Mouse (Mus musculus) ovary, postnatal 10 days (tissue): Measurements from ENCODE around the gene Ubqln5.

Source experiments
- DNase-seq: peaks from one replicate; pipeline ENCODE4 v3.0.0; 2022; ENCODE audit warnings: low spot score

Gene Ubqln5

DNA sequence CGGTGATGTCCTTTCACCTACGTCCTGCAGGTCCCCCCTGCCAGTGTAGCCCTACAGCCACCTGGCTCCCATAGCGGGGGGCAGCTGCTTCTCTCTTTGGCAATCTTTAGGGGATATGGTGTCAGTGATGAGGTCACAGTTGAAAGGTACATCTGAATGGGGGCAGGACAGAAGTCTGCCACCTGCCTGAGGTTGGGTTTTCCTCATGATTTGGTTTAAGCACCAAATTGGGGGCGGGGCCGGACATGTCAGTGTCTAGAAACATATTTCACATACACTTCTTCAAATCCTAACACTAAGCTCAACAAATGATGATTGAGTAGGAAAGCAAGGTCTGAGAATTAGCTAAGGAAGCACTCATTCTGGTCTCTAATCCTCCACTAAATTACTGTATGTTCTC is at the start of gene Ubqln5:
Ubqln5 (minus strand) TSS at position 101 of the 400 bp plus-strand sequence.
- no peak for DNase-seq

DNA sequence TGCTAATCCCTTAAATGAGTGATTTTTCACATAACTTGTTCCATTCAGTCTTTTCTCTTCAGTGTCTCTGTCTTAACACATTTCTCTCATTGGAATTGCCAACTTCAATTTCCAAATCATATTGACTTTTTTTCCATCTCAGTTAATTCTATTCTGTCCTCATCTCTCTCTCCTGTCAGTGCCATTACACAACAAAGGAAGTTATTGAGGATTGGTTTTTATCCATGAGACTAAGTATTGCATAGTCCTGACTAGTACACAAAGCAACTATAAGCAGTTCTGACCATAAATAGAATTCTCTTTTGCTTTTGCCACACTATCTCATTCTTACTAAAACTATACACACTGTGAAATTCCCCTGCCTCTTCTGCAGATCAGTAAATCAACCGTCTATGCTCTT is 49.4 kb upstream of the Ubqln5 start:
- DNase-seq, result no peak

DNA sequence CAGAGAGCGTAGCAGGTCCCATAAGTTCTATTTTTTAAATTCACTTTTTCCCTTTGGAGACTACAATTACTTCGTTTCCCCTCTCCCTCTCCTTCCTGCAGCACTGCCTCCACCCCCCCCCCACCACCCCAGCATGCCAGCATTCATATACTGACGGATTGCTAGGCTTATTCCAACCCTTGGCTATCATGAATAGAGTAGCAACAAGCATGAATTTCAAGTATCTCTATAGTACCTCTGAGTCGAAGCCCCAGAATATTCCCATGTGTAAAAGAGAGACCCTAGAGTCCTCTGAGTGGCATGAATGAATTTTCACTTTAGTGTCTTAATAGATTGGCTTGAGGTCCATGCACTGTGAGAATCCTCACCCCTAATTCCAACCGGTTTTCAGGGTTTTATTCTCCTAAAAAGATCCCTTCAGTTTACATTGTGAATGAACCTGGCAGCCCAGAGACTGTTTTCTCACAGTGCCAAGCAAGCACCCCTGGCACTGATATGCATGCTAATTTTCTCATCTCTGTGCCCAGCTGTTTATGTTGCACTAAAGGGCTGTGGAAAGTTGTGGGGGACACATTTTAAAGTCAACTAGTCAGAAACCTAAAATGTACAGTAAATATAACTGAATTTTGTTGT is 48.9 kb upstream of the Ubqln5 start:
- no peak for DNase-seq

DNA sequence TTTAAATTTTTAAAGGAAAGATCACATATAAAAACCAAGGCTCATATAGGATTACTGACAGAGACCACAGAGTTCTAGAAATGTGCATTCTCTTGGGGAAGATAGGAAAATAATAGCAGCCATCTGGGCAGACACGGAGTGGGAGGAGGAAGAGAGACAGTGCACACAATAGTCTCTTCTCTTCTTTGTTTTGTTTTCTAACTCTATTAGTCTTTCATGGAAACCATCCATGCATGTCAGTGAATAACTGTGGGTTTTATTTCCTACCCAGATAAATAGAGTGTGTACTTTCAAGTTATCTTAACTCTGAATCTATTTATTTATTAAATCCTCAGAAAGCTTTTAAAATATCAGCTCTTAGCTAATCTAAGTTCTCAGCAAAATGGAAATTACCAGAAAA is 45.5 kb upstream of the Ubqln5 start:
- no peak for DNase-seq

DNA sequence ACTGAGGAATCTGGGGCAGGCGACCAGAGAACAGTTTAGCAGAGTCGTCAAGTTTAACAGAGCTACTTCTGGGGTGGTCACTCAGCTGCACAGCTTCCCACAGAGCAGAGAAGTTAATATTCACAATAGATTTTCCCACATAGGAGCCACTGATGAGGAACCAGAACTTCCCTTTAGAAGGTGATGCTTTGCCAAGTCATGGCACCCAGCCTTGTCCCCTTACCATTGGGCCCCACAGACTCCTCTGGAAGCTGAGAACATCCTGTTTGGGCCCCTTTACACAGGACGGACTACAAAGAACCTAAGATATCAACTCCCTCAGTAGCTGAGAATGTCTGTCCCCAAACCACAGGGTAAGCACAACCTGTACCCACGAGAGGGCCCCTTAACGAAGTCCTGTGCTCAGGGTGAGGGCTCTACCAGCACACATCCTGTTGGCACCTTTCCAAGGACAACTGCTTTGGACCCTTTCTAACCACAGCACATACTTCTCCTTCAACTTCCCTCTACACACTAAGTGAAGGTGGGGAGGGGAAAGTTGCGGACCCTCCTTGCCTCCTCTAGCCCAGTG is 40.1 kb upstream of the Ubqln5 start:
- no peak for DNase-seq

DNA sequence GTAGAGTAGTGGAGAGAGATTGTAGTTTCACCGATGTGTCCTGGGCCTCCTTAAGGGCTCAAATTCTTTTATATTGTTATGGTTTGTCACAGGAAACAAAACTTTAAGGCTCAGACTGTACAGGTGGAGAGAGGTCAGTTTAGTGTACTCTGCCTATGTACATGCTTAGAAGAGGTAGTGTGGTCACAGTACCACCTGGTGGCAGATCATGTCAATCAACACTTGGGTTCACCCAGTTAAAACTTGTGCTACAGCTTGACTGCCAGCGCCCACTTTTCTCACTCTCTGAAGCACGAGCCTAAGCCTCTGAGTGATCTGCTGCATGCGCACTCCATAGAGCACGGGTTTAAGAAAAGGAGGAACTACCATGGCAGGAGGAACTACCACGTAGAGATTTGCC is 37.5 kb upstream of the Ubqln5 start:
- no peak for DNase-seq

DNA sequence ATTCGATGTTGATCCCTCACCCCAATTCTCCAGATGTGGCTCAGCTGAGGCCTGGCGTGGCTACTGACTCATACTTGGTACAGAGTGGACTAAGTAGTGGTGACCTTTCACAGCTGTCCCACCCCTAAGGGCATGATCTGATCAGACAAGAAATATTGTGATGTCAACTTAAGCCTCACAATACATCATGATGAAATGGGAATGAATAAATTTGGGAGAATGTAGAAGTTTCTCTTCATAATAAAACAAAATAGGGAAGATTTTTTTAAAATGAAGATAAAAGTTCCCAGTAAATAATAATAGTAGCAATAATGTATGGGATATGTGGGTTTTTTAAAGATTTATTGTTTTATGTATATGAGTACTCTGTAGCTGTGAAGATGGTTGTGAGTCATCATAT is 20.8 kb upstream of the Ubqln5 start, which contains the start of gene Ubqlnl:
Ubqlnl (minus strand) TSS at position 101 of the 400 bp plus-strand sequence.
- no peak for DNase-seq

DNA sequence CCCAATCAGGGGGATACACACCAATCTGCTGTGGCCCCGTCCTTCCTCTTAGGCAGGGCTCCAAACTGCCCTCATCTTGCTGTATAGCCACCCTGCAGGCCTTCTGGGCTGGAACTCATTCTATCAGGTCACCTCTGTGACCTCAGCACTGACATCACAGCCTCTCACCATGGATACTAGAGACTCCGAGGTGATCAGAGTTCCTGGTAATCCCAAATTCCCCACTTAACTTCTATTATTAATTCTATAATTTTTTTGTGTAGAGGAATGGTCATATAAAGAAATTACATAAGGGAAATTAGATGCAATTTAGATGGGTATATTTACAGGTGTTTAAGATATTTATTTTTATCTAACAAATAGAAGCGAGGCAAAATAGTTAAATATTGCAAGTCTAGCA is 13.6 kb upstream of the Ubqln5 start, which contains the start of gene Ubqln3:
Ubqln3 (minus strand) TSS at position 101 of the 400 bp plus-strand sequence.
- DNase-seq, result no peak

DNA sequence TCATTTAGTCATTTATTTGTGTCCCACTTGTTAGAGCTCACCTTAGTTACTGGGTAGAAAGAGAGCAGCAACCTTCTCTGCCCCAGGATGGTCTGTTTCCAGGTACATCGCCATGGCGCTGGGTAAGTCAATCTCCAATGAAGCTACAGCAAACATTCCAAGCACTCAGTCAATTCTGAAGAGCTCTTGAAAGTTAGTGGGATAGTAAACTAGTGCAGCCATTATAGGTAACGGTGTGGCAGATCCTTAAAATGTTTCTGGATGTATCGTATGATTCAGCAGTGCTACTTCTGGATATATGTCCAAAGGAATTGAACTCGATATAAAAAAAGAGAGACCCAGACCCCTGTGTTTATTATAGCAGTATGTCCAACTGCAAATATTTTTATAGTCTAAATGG is 7.7 kb upstream of the Ubqln5 start, which contains the start of gene Olfr643:
Olfr643 (minus strand) TSS at position 101 of the 400 bp plus-strand sequence.
- DNase-seq, result no peak

DNA sequence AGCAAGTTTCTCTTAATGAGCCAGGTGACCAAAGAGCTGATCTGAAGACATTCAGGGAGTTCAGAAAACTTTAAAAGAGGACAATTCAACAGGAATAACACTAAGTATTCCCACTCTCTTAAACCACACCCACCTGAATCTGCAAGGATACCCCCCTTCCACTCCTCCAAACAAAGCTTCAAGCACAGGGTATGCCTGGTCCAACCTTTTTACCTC is 25.0 kb downstream of the Ubqln5 start, which contains the start of gene Olfr646:
Olfr646 (plus strand) TSS at position 117 of the 216 bp plus-strand sequence.
- DNase-seq, result no peak

DNA sequence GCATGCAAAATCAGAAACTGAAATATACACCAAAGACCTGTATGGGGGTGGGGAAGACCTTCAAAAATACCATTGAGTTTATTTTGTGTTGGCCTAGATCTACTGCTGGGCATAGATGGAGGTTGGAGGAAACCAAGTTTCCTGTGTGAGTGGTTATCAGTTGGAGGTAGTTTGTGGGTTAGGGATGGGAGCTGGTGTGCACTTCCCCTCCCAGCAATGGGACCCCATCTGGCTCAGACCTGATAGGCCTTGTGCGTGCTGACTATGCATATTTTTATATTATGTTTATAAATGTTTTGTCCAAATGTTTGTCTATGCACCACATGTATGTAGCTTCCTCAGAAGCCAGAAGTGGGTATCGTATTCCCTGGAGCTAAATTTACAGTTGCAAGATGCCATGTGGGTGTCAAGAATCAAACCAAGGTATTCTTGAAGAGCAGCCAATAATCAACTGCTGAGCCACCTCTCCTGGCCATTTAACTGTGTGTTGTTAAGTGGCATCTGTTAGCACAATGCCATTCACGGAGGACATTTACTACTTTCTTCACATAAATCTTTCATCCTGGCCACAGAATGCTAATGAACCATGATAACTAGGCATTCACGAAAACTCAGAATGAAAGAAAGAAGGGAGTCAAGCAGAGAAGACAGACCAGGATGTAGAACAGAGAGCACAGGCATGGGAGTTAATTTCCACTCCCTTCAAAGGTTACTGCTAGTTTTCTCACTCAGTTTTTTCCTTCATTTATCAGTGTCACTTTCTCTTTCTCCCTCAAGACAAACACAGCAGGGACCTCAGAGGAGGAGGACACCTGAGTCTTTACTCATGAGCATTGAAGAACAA is 25.5 kb downstream of the Ubqln5 start:
- DNase-seq, result no peak

DNA sequence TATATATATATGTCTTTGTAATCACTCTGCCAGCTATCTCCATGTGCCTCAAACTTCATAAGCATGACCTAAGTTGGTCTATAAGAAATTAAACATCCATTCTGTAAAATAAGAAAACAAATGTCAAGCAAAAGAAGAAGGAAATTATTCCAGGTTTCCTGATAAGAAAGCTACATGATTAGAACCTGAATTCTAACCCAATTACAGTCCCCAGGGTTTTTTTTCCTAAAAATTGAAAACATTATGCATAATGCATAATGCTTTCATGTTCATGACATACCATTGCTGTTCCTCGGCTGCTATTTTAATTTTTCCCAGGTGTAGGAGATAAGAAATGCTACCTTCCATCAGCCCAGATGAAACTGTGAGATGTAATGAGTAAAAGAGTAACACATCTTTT is 44.3 kb downstream of the Ubqln5 start, which contains the start of gene Olfr645:
Olfr645 (minus strand) TSS at position 101 of the 400 bp plus-strand sequence.
- no peak for DNase-seq
